Mouse (Mus musculus) heart, embryonic 14.5 days (tissue): Measurements from ENCODE around the gene Pnliprp2. TPM values are rescaled to one million over a fixed set of nuclear protein-coding genes. Genes with fewer than 3 reads are reported as not detected.

ENCODE experiments used
- ATAC-seq: fragments of 200-750 bp; cut with Nextera tagmentation; 2 replicates; pipeline ENCODE4 v1.8.0; 2017; ENCODE audit warnings: low read depth, moderate TSS enrichment; ENCODE audit not compliant: insufficient number of reproducible peaks, insufficient read depth, low FRiP score
- H3K27ac ChIP-seq, 2 experiments: fragments of 200-500 bp in 1 of 2; fragments of 300-500 bp in 1 of 2; sonication (generic) in 1 of 2; replicated peaks in 1 of 2; 2 replicates each; pipeline ENCODE4 v1.5.1; 2012 to 2014; ENCODE audit warnings: low read depth in 2 of 2, low read length in 2 of 2, control low read depth in 1 of 2, mild to moderate bottlenecking in 1 of 2, mixed read lengths in 1 of 2; ENCODE audit not compliant: control insufficient read depth in 1 of 2, insufficient read depth in 1 of 2
- H3K27me3 ChIP-seq: fragments of 300-500 bp; sonication (generic); 2 replicates; pipeline ENCODE4 v1.6.1; 2014; ENCODE audit warnings: mild to moderate bottlenecking, low read length, control low read depth; ENCODE audit not compliant: control insufficient read depth, insufficient read depth
- H3K36me3 ChIP-seq: fragments of 300-500 bp; sonication (generic); 2 replicates; pipeline ENCODE4 v1.6.1; 2014; ENCODE audit warnings: mild to moderate bottlenecking, control low read depth, low read length, mixed read lengths; ENCODE audit not compliant: control insufficient read depth, insufficient read depth
- H3K4me1 ChIP-seq, 2 experiments: fragments of 200-500 bp in 1 of 2; fragments of 300-500 bp in 1 of 2; sonication (generic) in 1 of 2; 2 replicates each; pipeline ENCODE4 v1.6.1; 2012 to 2014; ENCODE audit warnings: low read length in 2 of 2, control low read depth in 1 of 2, mixed read lengths in 1 of 2; ENCODE audit not compliant: control insufficient read depth in 2 of 2, insufficient read depth in 2 of 2
- H3K4me2 ChIP-seq: fragments of 300-500 bp; sonication (generic); 2 replicates; pipeline ENCODE4 v1.6.1; 2014; ENCODE audit warnings: mild to moderate bottlenecking, low read length
- H3K4me3 ChIP-seq, 2 experiments: fragments of 200-500 bp in 1 of 2; fragments of 300-500 bp in 1 of 2; sonication (generic) in 1 of 2; 2 replicates each; pipeline ENCODE4 v1.5.1; 2012 to 2014; ENCODE audit warnings: low read length in 2 of 2, mild to moderate bottlenecking in 2 of 2, control low read depth in 1 of 2, low read depth in 1 of 2, moderate library complexity in 1 of 2; ENCODE audit not compliant: control insufficient read depth in 1 of 2, insufficient read depth in 1 of 2
- H3K9ac ChIP-seq: fragments of 300-500 bp; sonication (generic); 2 replicates; pipeline ENCODE4 v1.6.1; 2014; ENCODE audit warnings: mild to moderate bottlenecking, low read length
- H3K9me3 ChIP-seq: fragments of 300-500 bp; sonication (generic); 2 replicates; pipeline ENCODE4 v1.6.1; 2016; ENCODE audit warnings: low read length, control low read depth; ENCODE audit not compliant: control insufficient read depth
- WGBS: fragments of 180-500 bp; shearing (Covaris S2); extraction: QIAGEN DNeasy Blood & Tissue Kit; methylation state at CpG from one replicate; pipeline ENCODE4 v1.1.7; 2014; 5-methylcytosine and 5-hydroxymethylcytosine counted together
- polyA plus RNA-seq: library from polyadenylated mRNA; unstranded; fragments of >200 nt; fragmentation: Nextera tagmentation; extraction: Ambion mirVana; gene quantifications from 2 replicates; pipeline ENCODE4 v1.2.1, GENCODE M21; 2014

The Pnliprp2 gene
- polyA plus RNA-seq, 1 experiment from 2014 or later: not detected

GRCm38 (mm10) chr19:58795114-58795669 lies 35.7 kb downstream of the Pnliprp2 start:
- WGBS: 84% methylated on average over 12 of the region's 12 CpGs
- Histone ChIP-seq H3K27me3 (no peaks in the 10 kb centered on the region), H3K4me1 (no peaks in the 10 kb centered on the region), H3K4me3 (no peak overlapping the region), H3K27ac (no peak overlapping the region), H3K9me3 (no peaks in the 10 kb centered on the region), H3K9ac (no peak overlapping the region), H3K36me3 (peaks cover 24% of the 10 kb centered on the region), H3K4me2 (no peak overlapping the region)
- no peak for ATAC-seq

GRCm38 (mm10) chr19:58805191-58805779 lies 45.8 kb downstream of the Pnliprp2 start:
- Histone ChIP-seq H3K27ac (no peak overlapping the region), H3K27me3 (no peaks in the 10 kb centered on the region), H3K9me3 (no peaks in the 10 kb centered on the region), H3K4me3 (no peak overlapping the region), H3K4me1 (no peaks in the 10 kb centered on the region), H3K4me2 (no peak overlapping the region), H3K36me3 (peaks cover 38% of the 10 kb centered on the region), H3K9ac (no peak overlapping the region)
- ATAC-seq: no peak
- WGBS: 75% methylated on average over 9 of the region's 9 CpGs

- no peak overlapping the region for H3K4me2 ChIP-seq
- no peaks in the 10 kb centered on the region for H3K9me3 ChIP-seq
- H3K4me3 ChIP-seq: no peak overlapping the region
- peaks cover 33% of the 10 kb centered on the region for H3K36me3 ChIP-seq
- H3K9ac ChIP-seq: no peak overlapping the region
- H3K4me1 ChIP-seq: no peaks in the 10 kb centered on the region
- WGBS: 0% methylated on average over 3 of the region's 3 CpGs
- H3K27me3 ChIP-seq: no peaks in the 10 kb centered on the region
- no peak for ATAC-seq
- H3K27ac ChIP-seq: no peak overlapping the region
Measured at GRCm38 (mm10) chr19:58806364-58806763, 46.8 kb downstream of the Pnliprp2 start.

GRCm38 (mm10) chr19:58808864-58809263 lies 49.3 kb downstream of the Pnliprp2 start:
- Histone ChIP-seq H3K27me3 (no peaks in the 10 kb centered on the region), H3K36me3 (peaks cover 14% of the 10 kb centered on the region), H3K9ac (no peak overlapping the region), H3K4me2 (no peak overlapping the region), H3K4me1 (no peaks in the 10 kb centered on the region), H3K9me3 (no peaks in the 10 kb centered on the region), H3K27ac (no peak overlapping the region), H3K4me3 (no peak overlapping the region)
- ATAC-seq: no peak
- WGBS: 79% methylated on average over 6 of the region's 6 CpGs

- Histone ChIP-seq H3K4me3 (no peak overlapping the region), H3K27ac (no peak overlapping the region), H3K36me3 (0 out of 2 replicates have a peak, but pooled peaks cover 6% of the 10 kb centered on the region), H3K27me3 (no peaks in the 10 kb centered on the region), H3K4me2 (no peak overlapping the region), H3K4me1 (no peaks in the 10 kb centered on the region), H3K9me3 (no peaks in the 10 kb centered on the region), H3K9ac (no peak overlapping the region)
- ATAC-seq: no peak
- WGBS: 77% methylated on average over 5 of the region's 5 CpGs
Measured at GRCm38 (mm10) chr19:58810536-58810935, 51.0 kb downstream of the Pnliprp2 start.

- Histone ChIP-seq H3K9ac (no peak overlapping the region), H3K36me3 (0 out of 2 replicates have a peak, but pooled peaks cover 3% of the 10 kb centered on the region), H3K9me3 (no peaks in the 10 kb centered on the region), H3K4me2 (no peak overlapping the region), H3K4me3 (no peak overlapping the region), H3K27me3 (no peaks in the 10 kb centered on the region), H3K4me1 (peaks cover 26% of the 10 kb centered on the region in 2 experiments), H3K27ac (no peak overlapping the region)
- 87% methylated on average over 13 of the region's 13 CpGs for WGBS
- ATAC-seq: no peak
Measured at GRCm38 (mm10) chr19:58815179-58815922, 55.8 kb downstream of the Pnliprp2 start.

- Histone ChIP-seq H3K36me3 (0 out of 2 replicates have a peak, but pooled peaks cover 3% of the 10 kb centered on the region), H3K9ac (peak overlapping the region; percentile 21; the same call in 1 of the 2 replicates), H3K4me2 (no peak overlapping the region), H3K4me1 (peaks cover 26 to 32% of the 10 kb centered on the region in 2 experiments), H3K27me3 (no peaks in the 10 kb centered on the region), H3K27ac (no peak overlapping the region), H3K4me3 (no peak overlapping the region), H3K9me3 (no peaks in the 10 kb centered on the region)
- no peak for ATAC-seq
- WGBS: 62% methylated on average over 17 of the region's 17 CpGs
Measured at GRCm38 (mm10) chr19:58816453-58817041, 57.0 kb downstream of the Pnliprp2 start.
